Mouse (Mus musculus): ENCODE measurements around the gene Ptprm.

Gene Ptprm

GRCm38 (mm10) chr17:67281640-67282170 lies 72.6 kb downstream of the Ptprm start:
- no peak for DNase-seq (ENCODE audit: low spot score)

- DNase-seq (ENCODE audit: low spot score), result no peak
These were observed 76.9 kb downstream of the Ptprm start for GRCm38 (mm10) chr17:67277124-67277910.

- peak; percentile 57 for DNase-seq (ENCODE audit: low spot score)
These were observed 79.6 kb downstream of the Ptprm start for GRCm38 (mm10) chr17:67274531-67275094.

- no peak for DNase-seq (ENCODE audit: low spot score)
These were observed 81.3 kb downstream of the Ptprm start for GRCm38 (mm10) chr17:67272928-67273327.

GRCm38 (mm10) chr17:67268475-67269080 lies 85.7 kb downstream of the Ptprm start:
- DNase-seq (ENCODE audit: low spot score), result no peak

- DNase-seq (ENCODE audit: low spot score), result no peak
These were observed 88.0 kb downstream of the Ptprm start for GRCm38 (mm10) chr17:67266270-67266669.

- no peak for DNase-seq (ENCODE audit: low spot score)
These were observed 88.7 kb downstream of the Ptprm start for GRCm38 (mm10) chr17:67265520-67265919.

GRCm38 (mm10) chr17:67264716-67265115 lies 89.5 kb downstream of the Ptprm start:
- no peak for DNase-seq (ENCODE audit: low spot score)

GRCm38 (mm10) chr17:67263024-67263423 lies 91.2 kb downstream of the Ptprm start:
- no peak for DNase-seq (ENCODE audit: low spot score)

GRCm38 (mm10) chr17:67260016-67260415 lies 94.2 kb downstream of the Ptprm start:
- no peak for DNase-seq (ENCODE audit: low spot score)

GRCm38 (mm10) chr17:67257780-67258179 lies 96.5 kb downstream of the Ptprm start:
- DNase-seq (ENCODE audit: low spot score), result no peak

GRCm38 (mm10) chr17:67256171-67256570 lies 98.1 kb downstream of the Ptprm start:
- no peak for DNase-seq (ENCODE audit: low spot score)

- no peak for DNase-seq (ENCODE audit: low spot score)
These were observed 100.8 kb downstream of the Ptprm start for GRCm38 (mm10) chr17:67253445-67253844.

- DNase-seq (ENCODE audit: low spot score), result no peak
These were observed 101.3 kb downstream of the Ptprm start for GRCm38 (mm10) chr17:67252992-67253391.

- DNase-seq (ENCODE audit: low spot score), result no peak
These were observed 108.9 kb downstream of the Ptprm start for GRCm38 (mm10) chr17:67245273-67245875.

- no peak for DNase-seq (ENCODE audit: low spot score)
These were observed 111.3 kb downstream of the Ptprm start for GRCm38 (mm10) chr17:67242774-67243495.

GRCm38 (mm10) chr17:67241951-67242773 lies 112.1 kb downstream of the Ptprm start:
- DNase-seq (ENCODE audit: low spot score), result no peak

- DNase-seq (ENCODE audit: low spot score), result no peak
These were observed 115.4 kb downstream of the Ptprm start for GRCm38 (mm10) chr17:67238866-67239265.

- no peak for DNase-seq (ENCODE audit: low spot score)
These were observed 116.8 kb downstream of the Ptprm start for GRCm38 (mm10) chr17:67237407-67237806.

- DNase-seq (ENCODE audit: low spot score), result no peak
These were observed 121.2 kb downstream of the Ptprm start for GRCm38 (mm10) chr17:67233063-67233462.

GRCm38 (mm10) chr17:67226991-67227390 lies 127.3 kb downstream of the Ptprm start:
- no peak for DNase-seq (ENCODE audit: low spot score)

Data from retina, embryonic 14.5 days (tissue).